Mouse (Mus musculus) small intestine, adult 2 months (tissue): ENCODE results near the gene S100a3. TPM values are rescaled to one million over a fixed set of nuclear protein-coding genes. Genes with fewer than 3 reads are reported as not detected.

Source experiments
- H3K27ac ChIP-seq: fragments of 200-500 bp; 2 replicates; pipeline ENCODE4 v1.5.1; 2012; ENCODE audit warnings: low read depth, low read length, control low read depth, inconsistent platforms; ENCODE audit not compliant: insufficient read depth
- H3K27me3 ChIP-seq: fragments of 200-500 bp; 2 replicates; pipeline ENCODE4 v1.6.1; 2012; ENCODE audit warnings: mild to moderate bottlenecking, moderate library complexity, low read length, inconsistent platforms; ENCODE audit not compliant: control insufficient read depth, insufficient read depth
- H3K36me3 ChIP-seq: fragments of 200-500 bp; 2 replicates; pipeline ENCODE4 v1.6.1; 2012; ENCODE audit warnings: mild to moderate bottlenecking, low read length, control low read depth, inconsistent platforms; ENCODE audit not compliant: control insufficient read depth, insufficient read depth
- H3K4me1 ChIP-seq: fragments of 200-500 bp; 2 replicates; pipeline ENCODE4 v1.6.1; 2012; ENCODE audit warnings: low read length, inconsistent platforms, mixed read lengths; ENCODE audit not compliant: control insufficient read depth, insufficient read depth, insufficient read length
- H3K4me3 ChIP-seq: fragments of 200-500 bp; 2 replicates; pipeline ENCODE4 v1.5.1; 2012; ENCODE audit warnings: low read depth, mild to moderate bottlenecking, control low read depth, inconsistent platforms, low read length, moderate library complexity
- CTCF ChIP-seq: fragments of 200-500 bp; IDR thresholded peaks from 2 replicates; pipeline ENCODE4 v1.5.1; 2012; ENCODE audit warnings: low read depth, mild to moderate bottlenecking, control low read depth, inconsistent platforms, low read length, moderate library complexity, mixed read lengths; ENCODE audit not compliant: insufficient replicate concordance, insufficient read length; ENCODE audit errors: extremely low read depth
- POLR2A ChIP-seq: fragments of 200-500 bp; IDR thresholded peaks from 2 replicates; pipeline ENCODE4 v1.6.1; 2012; ENCODE audit warnings: low read depth, mild to moderate bottlenecking, control low read depth, inconsistent platforms, low read length, moderate library complexity
- WGBS: fragments of 180-500 bp; shearing (Covaris S2); methylation state at CpG from one replicate; pipeline ENCODE4 v1.1.7; 2018; 5-methylcytosine and 5-hydroxymethylcytosine counted together
- polyA plus RNA-seq: library from polyadenylated mRNA; depleted of rRNA; stranded (reverse); fragments of >200 nt; gene quantifications from 2 replicates; pipeline ENCODE4 v1.2.3, GENCODE M21; 2012

Gene S100a3
- polyA plus RNA-seq, 1 experiment = not detected

GRCm38 (mm10) chr3:90574691-90575090 lies 14.3 kb downstream of the S100a3 start:
- no peak for TF ChIP-seq POLR2A
- TF ChIP-seq CTCF = no peak
- Histone ChIP-seq H3K27ac (no peak overlapping the region), H3K27me3 (no peaks in the 10 kb centered on the region), H3K36me3 (no peaks in the 10 kb centered on the region), H3K4me3 (no peak overlapping the region), H3K4me1 (peaks cover 3% of the 10 kb centered on the region; the same call in 1 of the 2 replicates)
- 78% methylated on average over 5 of the region's 5 CpGs for WGBS

GRCm38 (mm10) chr3:90575320-90575719 lies 14.9 kb downstream of the S100a3 start:
- WGBS = 49% methylated on average over 3 of the region's 3 CpGs
- no peak for TF ChIP-seq CTCF
- TF ChIP-seq POLR2A = no peak

GRCm38 (mm10) chr3:90576351-90577001 lies 16.1 kb downstream of the S100a3 start:
- H3K4me3 ChIP-seq = no peak overlapping the region
- WGBS = 73% methylated on average over 10 of the region's 10 CpGs
- TF ChIP-seq CTCF (no peak), POLR2A (no peak)

More at GRCm38 (mm10) chr3:90575320-90575719, 14.9 kb downstream of the S100a3 start:
- Histone ChIP-seq H3K36me3 (no peaks in the 10 kb centered on the region), H3K27ac (no peak overlapping the region), H3K4me1 (peaks cover 3% of the 10 kb centered on the region; the same call in 1 of the 2 replicates), H3K27me3 (no peaks in the 10 kb centered on the region), H3K4me3 (no peak overlapping the region)

GRCm38 (mm10) chr3:90579433-90579832 lies 19.1 kb downstream of the S100a3 start:
- no peak for TF ChIP-seq CTCF
- Histone ChIP-seq H3K4me1 (peaks cover 10% of the 10 kb centered on the region; the same call in 1 of the 2 replicates), H3K27ac (no peak overlapping the region), H3K4me3 (no peak overlapping the region), H3K36me3 (no peaks in the 10 kb centered on the region), H3K27me3 (no peaks in the 10 kb centered on the region)
- WGBS = 80% methylated on average over 7 of the region's 7 CpGs

More at GRCm38 (mm10) chr3:90576351-90577001, 16.1 kb downstream of the S100a3 start:
- Histone ChIP-seq H3K4me1 (peaks cover 3% of the 10 kb centered on the region; the same call in 1 of the 2 replicates), H3K36me3 (no peaks in the 10 kb centered on the region), H3K27ac (no peak overlapping the region), H3K27me3 (no peaks in the 10 kb centered on the region)

- WGBS = 94% methylated on average over 5 of the region's 5 CpGs
- TF ChIP-seq CTCF (no peak), POLR2A (no peak)
- peaks cover 9% of the 10 kb centered on the region; the same call in 1 of the 2 replicates for H3K4me1 ChIP-seq
These were observed 20.8 kb downstream of the S100a3 start for GRCm38 (mm10) chr3:90581141-90581540.

GRCm38 (mm10) chr3:90582156-90582555 lies 21.8 kb downstream of the S100a3 start:
- H3K27ac ChIP-seq = no peak overlapping the region
- no peaks in the 10 kb centered on the region for H3K27me3 ChIP-seq
- H3K4me3 ChIP-seq = no peak overlapping the region
- H3K36me3 ChIP-seq = no peaks in the 10 kb centered on the region
- H3K4me1 ChIP-seq = peaks cover 18% of the 10 kb centered on the region
- TF ChIP-seq POLR2A (no peak), CTCF (peak; percentile 36; the same call in 1 of the 2 replicates)
- 96% methylated on average over 1 of the region's 1 CpGs for WGBS

More at GRCm38 (mm10) chr3:90581141-90581540, 20.8 kb downstream of the S100a3 start:
- Histone ChIP-seq H3K4me3 (no peak overlapping the region), H3K27ac (no peak overlapping the region), H3K36me3 (no peaks in the 10 kb centered on the region), H3K27me3 (no peaks in the 10 kb centered on the region)

- H3K27me3 ChIP-seq = no peaks in the 10 kb centered on the region
- no peak overlapping the region for H3K27ac ChIP-seq
- H3K4me1 ChIP-seq = peaks cover 22% of the 10 kb centered on the region
- no peak for TF ChIP-seq CTCF
- TF ChIP-seq POLR2A = no peak
- no peak overlapping the region for H3K4me3 ChIP-seq
- WGBS = 94% methylated on average over 4 of the region's 4 CpGs
- no peaks in the 10 kb centered on the region for H3K36me3 ChIP-seq
These were observed 22.2 kb downstream of the S100a3 start for GRCm38 (mm10) chr3:90582556-90582955.
